Mouse (Mus musculus): ENCODE data around the gene Rpgrip1. TPM values are rescaled to one million over a fixed set of nuclear protein-coding genes. Genes with fewer than 3 reads are reported as not detected.
A peak's percentile ranks its signal among the peaks of the same experiment; 100 is the strongest.

Gene Rpgrip1
- polyA plus RNA-seq, 1 experiment, result 1.7 TPM

- peaks cover 13% of the 10 kb centered on the region for H3K4me1 ChIP-seq (ENCODE audit: control insufficient read depth, insufficient read depth, low read length)
- H3K27ac ChIP-seq (ENCODE audit: insufficient read depth, low read depth, low read length), result peak overlapping the region; percentile 6; the same call in 1 of the 2 replicates
- TF ChIP-seq CTCF (IDR thresholded peaks at IDR 0.05; ENCODE audit: low read depth, low read length) (no peak), POLR2A (IDR thresholded peaks at IDR 0.05; ENCODE audit: borderline replicate concordance, low read depth, low read length) (no peak)
- peak overlapping the region; percentile 49 for H3K4me3 ChIP-seq (ENCODE audit: insufficient read depth, low read length)
Measured at GRCm38 (mm10) chr14:52100170-52100960, 10.1 kb upstream of the Rpgrip1 start.

DNA sequence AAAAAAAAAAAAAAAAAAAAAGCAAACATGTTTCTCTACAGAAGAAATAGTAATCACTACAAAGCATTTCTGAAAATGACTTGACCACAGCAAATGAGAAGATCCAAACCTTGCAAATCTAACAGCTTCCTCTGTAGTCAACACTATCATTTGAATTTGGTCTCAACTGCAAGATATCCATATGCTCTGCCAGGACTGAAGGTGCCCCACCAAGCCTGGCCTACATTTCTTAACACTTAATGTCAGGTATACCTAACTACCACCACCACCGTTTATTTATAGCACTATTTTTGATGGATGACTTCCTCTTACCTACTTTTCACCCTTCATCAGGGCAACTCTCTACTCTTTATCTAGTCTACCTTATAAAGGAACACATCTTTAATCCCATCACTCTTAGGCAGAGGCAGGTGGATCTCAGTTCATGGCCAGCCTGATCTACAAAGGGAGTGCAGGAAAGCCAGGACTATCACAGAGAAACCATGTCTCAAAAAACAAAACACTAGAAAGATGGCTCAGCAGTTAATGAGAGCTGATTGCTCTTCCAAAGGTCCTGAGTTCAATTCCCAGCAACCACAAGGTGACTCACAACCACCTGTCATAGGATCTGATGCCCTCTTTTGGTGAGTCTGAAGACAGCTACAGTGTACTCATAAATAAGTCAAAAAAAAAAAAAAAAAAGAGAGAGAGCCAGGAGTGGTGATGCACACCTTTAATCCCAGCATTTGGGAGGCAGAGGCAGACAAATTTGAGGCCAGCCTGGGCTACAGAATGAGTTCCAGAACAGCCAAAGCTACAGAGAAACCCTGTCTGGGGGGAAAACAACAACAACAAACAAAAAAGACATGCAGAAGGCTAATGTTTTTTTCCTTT, 9.0 kb upstream of the Rpgrip1 start:
- peaks cover 23% of the 10 kb centered on the region for H3K4me1 ChIP-seq (ENCODE audit: control insufficient read depth, insufficient read depth, low read length)
- peak overlapping the region; percentile 43 for H3K4me3 ChIP-seq (ENCODE audit: insufficient read depth, low read length)
- H3K27ac ChIP-seq (ENCODE audit: insufficient read depth, low read depth, low read length), result no peak overlapping the region
- TF ChIP-seq POLR2A (IDR thresholded peaks at IDR 0.05; ENCODE audit: borderline replicate concordance, low read depth, low read length) (no peak), CTCF (IDR thresholded peaks at IDR 0.05; ENCODE audit: low read depth, low read length) (no peak)

DNA sequence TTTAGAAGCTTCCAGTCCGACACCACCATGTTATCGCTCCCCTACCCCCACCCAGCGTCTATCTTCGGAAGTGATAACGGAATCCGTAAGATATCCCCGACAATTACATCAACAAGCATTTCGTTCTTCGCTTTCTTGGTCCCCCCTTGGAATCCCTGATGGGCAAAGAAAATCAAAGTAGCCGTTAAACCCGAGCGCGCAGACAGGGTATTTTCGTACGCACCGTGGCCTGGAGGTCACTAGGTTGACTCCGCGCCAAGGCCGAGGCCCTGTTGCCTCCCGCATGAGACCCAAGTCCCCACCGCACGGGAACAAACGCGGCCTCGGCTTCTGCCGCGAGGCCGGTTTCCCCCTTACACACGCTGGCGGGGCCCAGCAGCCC, 7.0 kb upstream of the Rpgrip1 start:
- peaks cover 30% of the 10 kb centered on the region for H3K4me1 ChIP-seq (ENCODE audit: control insufficient read depth, insufficient read depth, low read length)

DNA sequence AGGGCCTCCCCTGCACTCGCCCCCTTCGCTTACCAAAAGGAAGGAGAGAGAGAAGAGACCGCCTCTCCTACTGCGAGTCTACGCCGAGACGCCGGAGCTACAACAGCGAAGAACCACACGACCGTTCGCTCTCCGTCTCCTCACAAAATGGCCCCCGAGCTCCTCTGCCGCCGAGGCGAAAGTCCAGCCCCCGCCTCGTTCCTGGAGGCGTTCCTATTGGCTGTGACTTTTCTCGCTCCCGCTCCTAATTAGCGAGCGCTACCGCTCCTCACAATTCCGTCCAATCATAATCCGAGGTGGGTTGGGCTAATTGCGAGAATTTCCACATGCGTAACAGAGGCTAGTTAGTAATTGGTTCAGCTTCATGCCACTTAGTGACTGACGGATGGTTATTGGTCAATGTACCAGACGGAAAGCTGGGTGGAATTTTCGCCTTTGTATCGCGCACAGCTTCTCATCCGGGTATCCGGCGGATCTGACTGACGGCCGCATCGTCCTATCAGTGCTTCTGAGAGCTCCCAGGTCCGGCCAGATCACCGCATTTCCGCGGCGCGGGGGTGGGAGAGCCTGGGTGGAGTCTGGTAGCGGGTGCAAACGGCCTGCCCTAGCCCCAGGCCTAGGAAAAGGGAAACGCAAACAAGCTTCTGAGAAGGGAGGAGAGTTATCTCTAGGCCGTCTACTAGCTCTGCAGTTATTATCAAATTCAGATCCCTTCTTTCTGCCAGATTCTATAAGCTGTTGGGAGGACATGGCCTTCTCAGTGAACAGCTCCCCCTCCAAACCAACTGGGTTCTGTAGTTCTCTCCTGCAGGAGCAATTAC, 6.4 kb upstream of the Rpgrip1 start, which contains the start of gene Hnrnpc:
Hnrnpc (minus strand) TSS at position 173 of the 821 bp plus-strand sequence.
- Histone ChIP-seq H3K4me1 (ENCODE audit: control insufficient read depth, insufficient read depth, low read length) (peaks cover 30% of the 10 kb centered on the region), H3K4me3 (ENCODE audit: insufficient read depth, low read length) (peak within 1 kb of the TSS; percentile 97), H3K27ac (ENCODE audit: insufficient read depth, low read depth, low read length) (peak within 1 kb of the TSS; percentile 96)
- TF ChIP-seq CTCF (IDR thresholded peaks at IDR 0.05; ENCODE audit: low read depth, low read length) (no peak), POLR2A (IDR thresholded peaks at IDR 0.05; ENCODE audit: borderline replicate concordance, low read depth, low read length) (peak; percentile 29; the same call in 1 of the 2 replicates)

More for the DNA sequence above, 7.0 kb upstream of the Rpgrip1 start:
- TF ChIP-seq POLR2A (IDR thresholded peaks at IDR 0.05; ENCODE audit: borderline replicate concordance, low read depth, low read length), result no peak
- TF ChIP-seq CTCF (IDR thresholded peaks at IDR 0.05; ENCODE audit: low read depth, low read length), result no peak
- Histone ChIP-seq H3K27ac (ENCODE audit: insufficient read depth, low read depth, low read length) (peak overlapping the region; percentile 83), H3K4me3 (ENCODE audit: insufficient read depth, low read length) (peak overlapping the region; percentile 97)

DNA sequence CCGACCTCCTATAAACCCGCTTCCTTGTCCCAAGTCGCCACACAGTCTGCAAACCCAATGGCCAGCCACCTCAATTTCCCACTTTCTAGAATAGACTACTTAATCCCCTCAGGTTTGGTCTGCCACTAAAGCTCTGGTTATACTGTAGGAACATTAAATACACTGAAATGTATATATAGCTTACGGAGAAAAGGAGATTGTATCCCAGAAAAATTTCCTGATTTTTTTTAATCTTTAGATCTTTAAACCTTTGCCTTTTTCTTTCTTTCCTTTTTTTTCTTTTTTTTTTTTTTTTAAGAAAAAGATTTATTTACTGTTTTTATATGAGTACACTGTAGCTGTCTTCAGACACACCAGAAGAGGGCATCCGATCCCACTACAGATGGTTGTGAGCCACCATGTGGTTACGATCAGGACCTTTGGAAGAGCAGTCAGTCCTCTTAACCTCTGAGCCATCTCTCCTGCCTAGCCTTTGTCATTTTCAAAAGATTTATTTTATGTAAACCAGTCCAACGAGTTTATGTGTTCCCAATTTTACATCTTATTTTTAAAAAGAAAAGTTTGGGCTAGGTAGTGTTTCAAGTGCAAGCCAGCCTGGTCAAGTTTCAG, 5.7 kb upstream of the Rpgrip1 start:
- H3K4me1 ChIP-seq (ENCODE audit: control insufficient read depth, insufficient read depth, low read length), result peaks cover 27% of the 10 kb centered on the region

DNA sequence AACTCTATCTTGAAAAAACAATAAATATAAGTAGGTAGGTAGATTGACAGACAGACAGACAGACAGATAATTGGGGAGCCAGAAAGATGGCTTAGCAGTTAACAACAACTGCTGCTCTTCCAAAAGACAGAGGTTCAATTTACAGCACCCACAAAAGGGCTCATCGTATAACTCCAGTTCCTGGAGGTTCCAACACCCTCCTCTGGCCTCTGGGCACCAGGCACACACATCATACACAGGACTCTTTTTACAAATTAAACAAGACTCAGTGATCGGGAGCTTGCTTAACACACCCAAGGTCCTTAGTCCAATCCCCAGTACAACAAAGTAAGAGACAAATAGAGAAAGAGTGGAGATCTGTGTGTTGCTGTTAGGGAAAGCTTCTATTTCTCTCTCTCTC, 5.2 kb upstream of the Rpgrip1 start:
- Histone ChIP-seq H3K27ac (ENCODE audit: insufficient read depth, low read depth, low read length) (peak overlapping the region; percentile 96), H3K4me1 (ENCODE audit: control insufficient read depth, insufficient read depth, low read length) (peaks cover 27% of the 10 kb centered on the region), H3K4me3 (ENCODE audit: insufficient read depth, low read length) (no peak overlapping the region)
- TF ChIP-seq CTCF (IDR thresholded peaks at IDR 0.05; ENCODE audit: low read depth, low read length) (no peak), POLR2A (IDR thresholded peaks at IDR 0.05; ENCODE audit: borderline replicate concordance, low read depth, low read length) (no peak)

More for the DNA sequence above, 5.7 kb upstream of the Rpgrip1 start:
- TF ChIP-seq POLR2A (IDR thresholded peaks at IDR 0.05; ENCODE audit: borderline replicate concordance, low read depth, low read length), result no peak
- no peak for TF ChIP-seq CTCF (IDR thresholded peaks at IDR 0.05; ENCODE audit: low read depth, low read length)
- H3K27ac ChIP-seq (ENCODE audit: insufficient read depth, low read depth, low read length), result peak overlapping the region; percentile 96
- H3K4me3 ChIP-seq (ENCODE audit: insufficient read depth, low read length), result peak overlapping the region; percentile 61

- Histone ChIP-seq H3K4me3 (ENCODE audit: insufficient read depth, low read length) (peak overlapping the region; percentile 16; the same call in 1 of the 2 replicates), H3K4me1 (ENCODE audit: control insufficient read depth, insufficient read depth, low read length) (peaks cover 26% of the 10 kb centered on the region), H3K27ac (ENCODE audit: insufficient read depth, low read depth, low read length) (peak overlapping the region; percentile 96)
- no peak for TF ChIP-seq CTCF (IDR thresholded peaks at IDR 0.05; ENCODE audit: low read depth, low read length)
- no peak for TF ChIP-seq POLR2A (IDR thresholded peaks at IDR 0.05; ENCODE audit: borderline replicate concordance, low read depth, low read length)
Measured at GRCm38 (mm10) chr14:52106741-52107140, 3.8 kb upstream of the Rpgrip1 start.

GRCm38 (mm10) chr14:52108025-52108424, 2.5 kb upstream of the Rpgrip1 start:
- TF ChIP-seq CTCF (IDR thresholded peaks at IDR 0.05; ENCODE audit: low read depth, low read length), result no peak
- no peak for TF ChIP-seq POLR2A (IDR thresholded peaks at IDR 0.05; ENCODE audit: borderline replicate concordance, low read depth, low read length)

DNA sequence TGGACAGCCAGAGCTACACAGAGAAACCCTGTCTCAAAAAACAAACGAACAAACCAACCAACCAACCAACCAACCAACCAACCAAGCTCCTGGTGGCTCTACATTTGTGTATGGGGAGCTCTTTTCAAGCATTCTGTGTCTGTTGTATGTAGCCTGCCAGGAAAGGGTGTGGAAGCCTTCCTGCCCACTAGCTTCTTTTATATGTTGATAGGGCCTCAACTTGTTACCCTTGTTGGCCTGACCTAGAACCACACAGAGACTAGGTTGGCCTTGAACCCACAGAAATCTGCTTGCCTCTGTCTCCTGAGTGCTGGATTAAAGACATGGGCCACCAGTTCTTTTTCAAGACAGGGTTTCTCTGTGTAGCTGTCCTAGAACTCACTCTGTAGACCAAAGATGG, 3.6 kb downstream of the Rpgrip1 start:
- H3K4me1 ChIP-seq (ENCODE audit: control insufficient read depth, insufficient read depth, low read length), result peaks cover 5% of the 10 kb centered on the region
- no peak overlapping the region for H3K4me3 ChIP-seq (ENCODE audit: insufficient read depth, low read length)
- no peak for TF ChIP-seq CTCF (IDR thresholded peaks at IDR 0.05; ENCODE audit: low read depth, low read length)
- no peak for TF ChIP-seq POLR2A (IDR thresholded peaks at IDR 0.05; ENCODE audit: borderline replicate concordance, low read depth, low read length)

More at GRCm38 (mm10) chr14:52108025-52108424, 2.5 kb upstream of the Rpgrip1 start:
- Histone ChIP-seq H3K27ac (ENCODE audit: insufficient read depth, low read depth, low read length) (peak overlapping the region; percentile 96), H3K4me1 (ENCODE audit: control insufficient read depth, insufficient read depth, low read length) (peaks cover 26% of the 10 kb centered on the region), H3K4me3 (ENCODE audit: insufficient read depth, low read length) (no peak overlapping the region)

More for the DNA sequence above, 3.6 kb downstream of the Rpgrip1 start:
- no peak overlapping the region for H3K27ac ChIP-seq (ENCODE audit: insufficient read depth, low read depth, low read length)

All from bone marrow macrophage, adult 2 months (primary cell).